Mouse (Mus musculus): ENCODE measurements around the gene Naa11.

DNA sequence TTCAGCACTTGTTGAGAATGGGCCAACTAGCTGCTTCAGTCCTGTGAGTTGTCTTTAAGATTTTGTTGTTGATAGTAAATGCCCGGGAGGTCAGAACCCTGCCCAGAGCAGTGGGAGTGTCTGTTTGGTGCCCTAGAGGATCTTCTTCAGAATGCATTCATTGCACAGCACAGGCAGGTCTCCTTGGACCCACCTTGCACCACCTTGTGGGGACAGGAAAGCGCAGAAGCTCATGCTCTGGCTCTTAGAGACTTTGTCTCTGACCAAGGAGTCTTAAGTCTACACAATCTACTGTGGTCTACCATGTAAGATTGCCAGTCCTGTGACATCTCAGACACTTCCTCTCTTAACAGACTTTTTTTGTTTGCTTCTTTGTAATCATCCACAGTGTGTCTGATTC, 25.0 kb upstream of the Naa11 start:
- TF ChIP-seq CTCF (IDR thresholded peaks at IDR 0.05; ENCODE audit: low read depth, low read length) (no peak), GATA1 (IDR thresholded peaks at IDR 0.05; ENCODE audit: borderline replicate concordance, low read length) (no peak)

Measured in G1E (cell line).